Mouse (Mus musculus) CH12.LX (cell line): ENCODE measurements around the gene Epb41l3. TPM values are rescaled to one million over a fixed set of nuclear protein-coding genes. Genes with fewer than 3 reads are reported as not detected.

ENCODE experiments used
- DNase-seq: peaks from one replicate; pipeline ENCODE4 v3.0.0-alpha.2; 2013; ENCODE audit errors: extremely low read depth
- H3K27ac ChIP-seq: 2 replicates; pipeline ENCODE4 v1.5.1; 2012; ENCODE audit warnings: low read depth, mild to moderate bottlenecking, control low read depth, moderate library complexity; ENCODE audit not compliant: insufficient read depth
- H3K27me3 ChIP-seq: replicated peaks from 2 replicates; pipeline ENCODE3; 2012; ENCODE audit warnings: inconsistent platforms
- H3K36me3 ChIP-seq, 2 experiments: replicated peaks in 1 of 2; 2 replicates each; pipeline versions ENCODE3 to v1.6.1; 2012; ENCODE audit warnings: inconsistent platforms in 1 of 2, low read length in 1 of 2, mild to moderate bottlenecking in 1 of 2, mixed read lengths in 1 of 2, moderate library complexity in 1 of 2; ENCODE audit not compliant: control insufficient read depth in 1 of 2, insufficient read depth in 1 of 2
- H3K4me1 ChIP-seq, 2 experiments: 2 replicates each; pipeline ENCODE4 v1.6.1; 2012; ENCODE audit warnings: inconsistent platforms in 1 of 2, moderate library complexity in 1 of 2; ENCODE audit not compliant: insufficient read depth in 2 of 2, control insufficient read depth in 1 of 2
- H3K4me2 ChIP-seq: 2 replicates; pipeline ENCODE4 v1.6.1; 2012; ENCODE audit warnings: low read depth, mild to moderate bottlenecking, control low read depth; ENCODE audit not compliant: poor library complexity, insufficient read depth, severe bottlenecking
- H3K4me3 ChIP-seq, 3 experiments: fragments of 150-350 bp in 1 of 3; sonication (generic) in 1 of 3; replicated peaks in 1 of 3; 2 replicates each; pipeline versions ENCODE3 to v1.5.1; 2011 to 2012; ENCODE audit warnings: low read depth in 2 of 3, low read length in 2 of 3, mild to moderate bottlenecking in 2 of 3, moderate library complexity in 2 of 3, control low read depth in 1 of 3, improper control_type of control experiment in 1 of 3, inconsistent platforms in 1 of 3, mixed read lengths in 1 of 3; ENCODE audit not compliant: poor library complexity in 1 of 3
- H3K79me2 ChIP-seq: replicated peaks from 2 replicates; pipeline ENCODE4 v1.6.1; 2012; ENCODE audit warnings: mild to moderate bottlenecking, moderate library complexity; ENCODE audit not compliant: control insufficient read depth, poor library complexity, insufficient read depth, severe bottlenecking; ENCODE audit errors: extremely low read depth
- H3K9ac ChIP-seq: 2 replicates; pipeline ENCODE4 v1.6.1; 2012; ENCODE audit warnings: low read depth, mild to moderate bottlenecking, control low read depth, moderate library complexity; ENCODE audit not compliant: insufficient read depth
- H3K9me3 ChIP-seq: replicated peaks from 2 replicates; pipeline ENCODE3; 2012; ENCODE audit warnings: low read length, inconsistent platforms, mixed read lengths
- CHD1 ChIP-seq: IDR thresholded peaks from 2 replicates; pipeline ENCODE4 v1.6.1; 2012; ENCODE audit warnings: low read depth, low read length, improper control_type of control experiment, inconsistent platforms
- MEF2A ChIP-seq: IDR thresholded peaks from 2 replicates; pipeline ENCODE4 v1.6.1; 2014; ENCODE audit warnings: low read depth, mild to moderate bottlenecking, inconsistent platforms, low read length, improper control_type of control experiment, borderline replicate concordance
- PAX5 ChIP-seq: IDR thresholded peaks from 2 replicates; pipeline ENCODE4 v1.6.1; 2012; ENCODE audit warnings: low read length, inconsistent platforms, mixed read lengths
- ZMIZ1 ChIP-seq: IDR thresholded peaks from 2 replicates; pipeline ENCODE4 v1.6.1; 2012; ENCODE audit warnings: low read depth, mild to moderate bottlenecking, inconsistent platforms, low read length, improper control_type of control experiment
- dilution Hi-C: fragments of 300-500 bp; cut with MboI; formaldehyde crosslinking; loops from 2 replicates; pipeline ENCODE4 v1.14.3; 2020; ENCODE audit warnings: low sequenced_read_pairs; ENCODE audit not compliant: extremely low pct_unique_long_range_greater_than_20kb, extremely low pct_ligation_motif_present
- in situ Hi-C: fragments of 300-500 bp; cut with MboI; formaldehyde crosslinking; loops from 3 replicates; pipeline ENCODE4 v1.14.3; 2019; ENCODE audit warnings: low sequenced_read_pairs, low pct_ligation_motif_present, low pct_unique_long_range_greater_than_20kb, mixed read lengths
- polyA plus RNA-seq: library from polyadenylated mRNA; unstranded; fragments of >175 nt; gene quantifications from 2 replicates; pipeline ENCODE4 v1.2.1, GENCODE M21; 2012; ENCODE audit warnings: low read depth; ENCODE audit not compliant: insufficient read length
- total RNA-seq, 2 experiments: library from RNA; depleted of rRNA; stranded (reverse); fragments of 300-350 nt in 1 of 2; fragments of >200 nt in 1 of 2; gene quantifications; 2 replicates each; pipeline ENCODE4 v1.2.3; 2012 to 2014

Gene Epb41l3
- total and polyA plus RNA-seq, 3 experiments: not detected

GRCm38 (mm10) chr17:69322721-69323120 is 247.2 kb downstream of the Epb41l3 start:
- in situ Hi-C loops: no loop called here
- peaks cover 12% of the 10 kb centered on the region for H3K9me3 ChIP-seq
- no peak overlapping the region for H3K4me3 ChIP-seq
- H3K36me3 ChIP-seq: no peaks in the 10 kb centered on the region
- DNase-seq: no peak
- H3K27ac ChIP-seq: no peak overlapping the region
- dilution Hi-C loops: no loop called here
- no peak overlapping the region for H3K4me2 ChIP-seq
- peaks cover 0 to 11% of the 10 kb centered on the region in 2 experiments; a peak in 1 of 4 replicates for H3K4me1 ChIP-seq
- TF ChIP-seq ZMIZ1 (no peak), PAX5 (no peak), MEF2A (no peak), CHD1 (no peak)
- H3K9ac ChIP-seq: no peak overlapping the region
- no peaks in the 10 kb centered on the region for H3K27me3 ChIP-seq
- no peaks in the 10 kb centered on the region for H3K79me2 ChIP-seq

Other genes starting within 250 kb of the Epb41l3 start
- gene Tmem200c, start 249.1 kb upstream of the Epb41l3 start, total RNA-seq (2012; rRNA removed): not detected in 2 replicates
- gene Tmem200c, start 249.1 kb upstream of the Epb41l3 start, total RNA-seq (2014; rRNA removed): not detected in 2 replicates
- not detected in 2 replicates for gene Tmem200c, start 249.1 kb upstream of the Epb41l3 start, polyA plus RNA-seq